Mouse (Mus musculus) neutrophil, adult 59 days (primary cell): Measurements from ENCODE around the gene Ankub1. TPM values are rescaled to one million over a fixed set of nuclear protein-coding genes. Genes with fewer than 3 reads are reported as not detected.

ENCODE experiments used
- total RNA-seq, 2 experiments: library from RNA; stranded (reverse); gene quantifications; 1 replicate in 1 of 2; 2 replicates in 1 of 2; pipeline ENCODE4 v1.2.4; 2023

Gene Ankub1
- total RNA-seq = not detected

DNA sequence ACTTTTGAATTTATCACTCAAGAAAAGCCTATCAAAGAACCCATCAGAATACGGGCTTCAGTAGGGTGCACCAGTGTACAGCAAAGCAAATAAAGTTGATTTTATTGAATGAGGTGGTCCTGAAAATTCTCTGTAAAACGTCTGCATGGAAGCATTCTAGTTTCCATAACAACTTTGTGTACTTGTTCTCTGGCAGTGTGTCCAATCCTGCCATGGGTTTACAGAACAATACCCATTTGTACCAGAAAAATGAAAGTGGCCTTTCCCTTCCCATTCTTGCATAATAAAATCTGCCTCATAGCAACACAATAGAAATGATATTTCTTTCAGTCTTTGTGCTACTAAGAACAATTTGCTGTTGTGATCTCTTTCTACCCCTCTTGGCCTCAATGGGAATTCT, at the start of gene Ankub1:
Gene Ankub1, minus strand, starts transcription at position 81 of the 400 bp plus-strand sequence.

DNA sequence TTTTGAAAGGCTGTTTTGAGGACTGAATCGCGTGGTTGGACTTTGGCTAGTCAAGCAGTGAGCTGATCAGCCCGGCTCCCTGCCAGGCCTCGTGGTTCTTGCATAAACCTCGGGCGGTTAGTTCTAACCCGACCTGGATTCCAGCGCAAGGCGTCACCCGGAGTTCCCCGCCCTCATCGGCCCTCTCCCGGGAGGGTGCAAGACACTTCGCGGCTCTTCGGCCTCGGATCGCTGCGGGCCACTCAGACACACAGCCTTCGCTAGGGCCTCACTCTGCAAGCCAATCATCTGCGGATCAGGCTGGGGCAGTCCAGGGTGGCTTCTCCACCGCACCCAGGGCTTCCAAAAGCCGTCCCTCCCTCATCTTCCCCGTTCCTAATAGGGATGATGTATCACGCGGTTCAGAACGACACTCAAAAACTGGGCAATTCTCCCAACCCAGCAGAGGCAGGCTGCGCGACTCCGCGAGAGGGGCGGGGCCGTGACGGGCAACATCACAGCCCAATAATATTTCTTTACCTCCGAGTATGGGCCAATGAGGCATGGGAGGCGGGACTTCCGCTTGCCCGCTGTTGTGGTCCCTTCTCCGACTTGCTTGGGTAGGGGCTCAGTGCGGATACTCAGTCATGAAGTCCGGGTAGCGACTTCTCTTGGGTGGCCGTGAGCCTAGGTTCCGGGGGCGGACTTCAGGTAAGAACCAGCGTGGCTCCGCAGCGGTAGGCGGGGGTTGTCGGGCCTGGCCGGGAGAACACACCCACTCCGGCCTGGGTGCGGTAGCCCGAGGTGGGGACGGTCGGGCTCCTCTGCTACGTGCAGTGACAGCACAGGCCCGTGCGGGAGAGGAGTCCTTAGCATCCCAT, 43.1 kb upstream of the Ankub1 start, which contains the start of gene Rnf13:
Gene Rnf13, plus strand, starts transcription at position 552 of the 860 bp plus-strand sequence.

DNA sequence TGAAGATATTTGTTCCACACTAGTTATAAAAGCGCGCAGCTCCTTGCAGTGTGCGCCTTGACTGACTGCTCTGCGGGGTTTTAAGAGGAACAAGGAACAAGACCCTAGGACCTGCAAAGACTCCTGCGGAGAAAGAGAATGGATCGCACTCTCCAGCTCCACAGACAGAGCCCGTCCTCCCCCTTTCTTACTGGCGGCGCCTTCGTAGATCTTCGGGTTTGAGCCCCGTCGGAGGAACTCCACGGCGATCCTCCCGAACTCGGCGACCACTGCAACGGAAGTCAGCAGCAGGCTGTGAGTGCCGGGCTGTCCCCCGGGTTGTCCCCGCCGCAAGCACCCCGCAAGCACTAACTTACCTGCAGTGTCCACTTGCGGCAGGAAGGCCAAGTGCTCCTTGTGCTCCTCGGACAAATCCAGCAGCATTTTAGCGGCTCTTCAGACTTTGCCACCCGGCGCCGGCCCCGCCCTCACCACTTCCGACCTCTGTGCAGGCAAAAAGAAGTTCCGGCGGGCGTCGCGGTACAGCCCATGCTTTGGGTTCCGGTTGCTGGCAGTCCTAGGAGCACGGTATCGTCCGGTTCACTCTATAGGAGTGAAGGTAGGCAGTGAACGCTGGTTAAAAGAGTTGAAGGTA, 41.3 kb downstream of the Ankub1 start, which contains the start of gene Commd2:
Gene Commd2, minus strand, starts transcription at position 485 of the 634 bp plus-strand sequence.

Other genes with a start within 250 kb of the Ankub1 start
- gene Wwtr1, start 116.9 kb downstream of the Ankub1 start, total RNA-seq = under 1 TPM in 1 of 2 experiments, not detected in 1; 0.07 TPM
- gene Commd2, start 41.1 kb downstream of the Ankub1 start, total RNA-seq = 10 to 100 TPM; 18.8 to 21.7 TPM
- gene Rnf13, start 43.3 kb upstream of the Ankub1 start, total RNA-seq = 100 to 1,000 TPM; 108 to 111 TPM
- under 1 TPM; 0.44 to 0.49 TPM for gene Pfn2, start 155.3 kb upstream of the Ankub1 start, total RNA-seq